Mouse (Mus musculus): ENCODE results near the gene Otoa. TPM values are rescaled to one million over a fixed set of nuclear protein-coding genes. Genes with fewer than 3 reads are reported as not detected.

Otoa gene
- polyA plus RNA-seq, 1 experiment from 2014 or later: 0.06 TPM

GRCm38 (mm10) chr7:121152186-121152585, 70.7 kb downstream of the Otoa start:
- Histone ChIP-seq H3K27me3 (replicated peaks; ENCODE audit: control insufficient read depth, insufficient read depth, low read length) (no peaks in the 10 kb centered on the region), H3K9ac (ENCODE audit: low read length) (no peak overlapping the region), H3K4me2 (ENCODE audit: low read length) (no peak overlapping the region), H3K9me3 (replicated peaks; ENCODE audit: control insufficient read depth, low read length) (no peaks in the 10 kb centered on the region), H3K27ac (ENCODE audit: low read depth, low read length) (no peak overlapping the region), H3K4me1 (ENCODE audit: control insufficient read depth, insufficient read depth, low read length) (no peaks in the 10 kb centered on the region; the same call in 1 of the 2 replicates), H3K4me3 (ENCODE audit: low read depth, low read length) (no peak overlapping the region), H3K36me3 (ENCODE audit: control insufficient read depth, insufficient read depth, low read length) (no peaks in the 10 kb centered on the region)
- no peak for DNase-seq (ENCODE audit: low spot score)
- no peak for ATAC-seq
- WGBS: 96% methylated on average over 2 of the region's 2 CpGs

- no peaks in the 10 kb centered on the region for H3K27me3 ChIP-seq (replicated peaks; ENCODE audit: control insufficient read depth, insufficient read depth, low read length)
- H3K4me3 ChIP-seq (ENCODE audit: low read depth, low read length): no peak overlapping the region
- H3K9me3 ChIP-seq (replicated peaks; ENCODE audit: control insufficient read depth, low read length): no peaks in the 10 kb centered on the region
- H3K4me2 ChIP-seq (ENCODE audit: low read length): no peak overlapping the region
- DNase-seq (ENCODE audit: low spot score): peak; percentile 28
- H3K9ac ChIP-seq (ENCODE audit: low read length): no peak overlapping the region
- H3K27ac ChIP-seq (ENCODE audit: low read depth, low read length): no peak overlapping the region
- ATAC-seq: no peak
- 43% methylated on average over 1 of the region's 1 CpGs for WGBS
- no peaks in the 10 kb centered on the region for H3K4me1 ChIP-seq (ENCODE audit: control insufficient read depth, insufficient read depth, low read length)
- no peaks in the 10 kb centered on the region for H3K36me3 ChIP-seq (ENCODE audit: control insufficient read depth, insufficient read depth, low read length)
These were observed 84.2 kb downstream of the Otoa start for GRCm38 (mm10) chr7:121165616-121166015.

DNA sequence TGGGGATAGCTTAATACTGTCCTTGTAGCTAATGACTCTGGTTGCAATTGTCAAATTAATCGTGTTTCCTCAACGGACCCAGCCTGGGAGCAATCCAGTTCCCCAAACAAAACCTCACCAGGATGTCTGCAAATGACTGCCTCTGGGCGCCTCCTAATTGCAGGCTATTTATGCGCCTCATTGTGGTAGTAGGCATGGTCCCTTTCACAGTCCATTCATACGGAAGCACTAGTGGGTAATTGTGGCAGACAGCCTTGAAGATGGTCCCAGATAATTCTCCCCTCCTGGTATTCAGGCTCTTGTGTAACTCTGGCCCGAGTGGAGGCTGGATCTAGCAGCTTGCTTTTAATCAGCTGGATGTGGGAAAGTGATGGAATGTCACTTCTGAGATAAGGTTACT, 90.4 kb downstream of the Otoa start:
- Histone ChIP-seq H3K9ac (ENCODE audit: low read length) (no peak overlapping the region), H3K4me1 (ENCODE audit: control insufficient read depth, insufficient read depth, low read length) (peaks cover 14% of the 10 kb centered on the region), H3K9me3 (replicated peaks; ENCODE audit: control insufficient read depth, low read length) (no peaks in the 10 kb centered on the region), H3K36me3 (ENCODE audit: control insufficient read depth, insufficient read depth, low read length) (no peaks in the 10 kb centered on the region), H3K27me3 (replicated peaks; ENCODE audit: control insufficient read depth, insufficient read depth, low read length) (no peaks in the 10 kb centered on the region), H3K4me3 (ENCODE audit: low read depth, low read length) (no peak overlapping the region), H3K27ac (ENCODE audit: low read depth, low read length) (no peak overlapping the region), H3K4me2 (ENCODE audit: low read length) (no peak overlapping the region)
- 0% methylated on average over 6 of the region's 6 CpGs for WGBS
- DNase-seq (ENCODE audit: low spot score): peak; percentile 78
- ATAC-seq: peak; percentile 77; the same call in 1 of the 2 replicates

- Histone ChIP-seq H3K27me3 (replicated peaks; ENCODE audit: control insufficient read depth, insufficient read depth, low read length) (no peaks in the 10 kb centered on the region), H3K4me3 (ENCODE audit: low read depth, low read length) (no peak overlapping the region), H3K9ac (ENCODE audit: low read length) (no peak overlapping the region), H3K4me2 (ENCODE audit: low read length) (no peak overlapping the region), H3K27ac (ENCODE audit: low read depth, low read length) (no peak overlapping the region), H3K9me3 (replicated peaks; ENCODE audit: control insufficient read depth, low read length) (no peaks in the 10 kb centered on the region), H3K4me1 (ENCODE audit: control insufficient read depth, insufficient read depth, low read length) (no peaks in the 10 kb centered on the region), H3K36me3 (ENCODE audit: control insufficient read depth, insufficient read depth, low read length) (no peaks in the 10 kb centered on the region)
- 84% methylated on average over 9 of the region's 9 CpGs for WGBS
- ATAC-seq (no peak), DNase-seq (ENCODE audit: low spot score) (no peak)
These were observed 105.8 kb downstream of the Otoa start for GRCm38 (mm10) chr7:121187201-121187786.

GRCm38 (mm10) chr7:121188976-121189375, 107.5 kb downstream of the Otoa start:
- no peaks in the 10 kb centered on the region for H3K36me3 ChIP-seq (ENCODE audit: control insufficient read depth, insufficient read depth, low read length)
- no peak overlapping the region for H3K9ac ChIP-seq (ENCODE audit: low read length)
- H3K9me3 ChIP-seq (replicated peaks; ENCODE audit: control insufficient read depth, low read length): no peaks in the 10 kb centered on the region
- no peak overlapping the region for H3K27ac ChIP-seq (ENCODE audit: low read depth, low read length)
- H3K4me1 ChIP-seq (ENCODE audit: control insufficient read depth, insufficient read depth, low read length): no peaks in the 10 kb centered on the region
- H3K27me3 ChIP-seq (replicated peaks; ENCODE audit: control insufficient read depth, insufficient read depth, low read length): no peaks in the 10 kb centered on the region
- 91% methylated on average over 7 of the region's 7 CpGs for WGBS
- no peak for DNase-seq (ENCODE audit: low spot score)
- no peak for ATAC-seq
- H3K4me2 ChIP-seq (ENCODE audit: low read length): no peak overlapping the region
- no peak overlapping the region for H3K4me3 ChIP-seq (ENCODE audit: low read depth, low read length)

DNA sequence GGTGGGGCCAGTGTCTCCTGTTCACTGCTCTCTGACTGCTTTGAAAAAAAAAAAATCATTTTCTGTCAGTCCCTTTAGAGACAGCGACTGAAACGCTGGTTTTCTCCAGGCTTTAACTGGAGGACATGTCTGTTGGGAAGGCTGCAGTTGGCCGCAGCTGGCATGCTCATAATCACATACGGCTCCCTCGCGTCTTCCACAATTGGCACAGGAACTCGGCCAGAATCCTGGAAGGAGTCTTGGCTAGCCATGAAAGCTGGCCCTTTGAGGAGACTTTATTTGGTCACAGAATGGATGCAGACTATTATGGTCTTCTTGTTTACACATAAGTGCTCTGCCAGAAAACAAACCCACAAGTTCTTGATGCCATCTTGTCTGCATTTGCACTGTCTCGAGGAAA, 117.5 kb downstream of the Otoa start:
- DNase-seq (ENCODE audit: low spot score) (peak; percentile 76), ATAC-seq (no peak)
- Histone ChIP-seq H3K4me1 (ENCODE audit: control insufficient read depth, insufficient read depth, low read length) (no peaks in the 10 kb centered on the region), H3K27me3 (replicated peaks; ENCODE audit: control insufficient read depth, insufficient read depth, low read length) (no peaks in the 10 kb centered on the region), H3K4me3 (ENCODE audit: low read depth, low read length) (no peak overlapping the region), H3K9me3 (replicated peaks; ENCODE audit: control insufficient read depth, low read length) (no peaks in the 10 kb centered on the region), H3K36me3 (ENCODE audit: control insufficient read depth, insufficient read depth, low read length) (no peaks in the 10 kb centered on the region), H3K4me2 (ENCODE audit: low read length) (no peak overlapping the region), H3K27ac (ENCODE audit: low read depth, low read length) (no peak overlapping the region), H3K9ac (ENCODE audit: low read length) (no peak overlapping the region)
- WGBS: 47% methylated on average over 8 of the region's 8 CpGs

DNA sequence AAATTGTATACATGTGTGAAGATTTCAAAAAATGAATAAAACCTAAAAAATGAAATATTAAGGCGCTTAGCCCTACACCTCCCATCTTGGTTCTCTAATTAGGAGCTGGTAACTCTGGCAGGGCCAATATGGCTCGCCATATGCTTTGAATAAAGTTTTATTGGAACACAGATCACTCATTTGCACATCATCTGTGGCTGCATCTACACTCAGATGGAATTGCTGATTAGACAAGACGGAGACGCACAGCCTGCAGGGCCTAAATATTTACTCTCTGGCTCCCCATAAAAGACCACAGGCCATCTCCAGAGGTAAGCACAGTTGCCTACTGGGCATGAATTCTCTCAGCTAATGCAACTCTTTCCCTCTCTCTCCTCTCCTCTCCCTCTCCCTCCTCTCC, 130.4 kb downstream of the Otoa start:
- Histone ChIP-seq H3K36me3 (ENCODE audit: control insufficient read depth, insufficient read depth, low read length) (no peaks in the 10 kb centered on the region), H3K4me2 (ENCODE audit: low read length) (no peak overlapping the region), H3K4me1 (ENCODE audit: control insufficient read depth, insufficient read depth, low read length) (peaks cover 11% of the 10 kb centered on the region; the same call in 1 of the 2 replicates), H3K9me3 (replicated peaks; ENCODE audit: control insufficient read depth, low read length) (no peaks in the 10 kb centered on the region), H3K4me3 (ENCODE audit: low read depth, low read length) (no peak overlapping the region), H3K27ac (ENCODE audit: low read depth, low read length) (no peak overlapping the region; the same call in 1 of the 2 replicates), H3K27me3 (replicated peaks; ENCODE audit: control insufficient read depth, insufficient read depth, low read length) (no peaks in the 10 kb centered on the region), H3K9ac (ENCODE audit: low read length) (no peak overlapping the region)
- DNase-seq (ENCODE audit: low spot score): peak; percentile 62
- 76% methylated on average over 4 of the region's 4 CpGs for WGBS
- peak; percentile 56; the same call in 1 of the 2 replicates for ATAC-seq

Other genes with a start within 250 kb of the Otoa start
- gene Eef2k, start 238.8 kb upstream of the Otoa start, polyA plus RNA-seq (2014; fragmentation: Nextera tagmentation; extraction: Ambion mirVana): 9.1 and 11.3 TPM in 2 replicates
- gene Polr3e, start 163.9 kb upstream of the Otoa start, polyA plus RNA-seq (2014; fragmentation: Nextera tagmentation; extraction: Ambion mirVana): 22.7 and 23.2 TPM in 2 replicates
- gene Cdr2, start 99.3 kb upstream of the Otoa start, polyA plus RNA-seq (2014; fragmentation: Nextera tagmentation; extraction: Ambion mirVana): 11.3 and 11.9 TPM in 2 replicates
- gene Mfsd13b, start 99.1 kb upstream of the Otoa start, polyA plus RNA-seq (2014; fragmentation: Nextera tagmentation; extraction: Ambion mirVana): 0.10 and 0.57 TPM in 2 replicates
- gene Mettl9, start 47.2 kb upstream of the Otoa start, polyA plus RNA-seq (2014; fragmentation: Nextera tagmentation; extraction: Ambion mirVana): 235 and 236 TPM in 2 replicates
- gene Igsf6, start 7.1 kb upstream of the Otoa start, polyA plus RNA-seq (2014; fragmentation: Nextera tagmentation; extraction: Ambion mirVana): 0.61 and 0.87 TPM in 2 replicates

Measured in forebrain, embryonic 14.5 days (tissue).